14 mouse cellular contexts compared by ENCODE assay signal in the genomic region with DNA sequence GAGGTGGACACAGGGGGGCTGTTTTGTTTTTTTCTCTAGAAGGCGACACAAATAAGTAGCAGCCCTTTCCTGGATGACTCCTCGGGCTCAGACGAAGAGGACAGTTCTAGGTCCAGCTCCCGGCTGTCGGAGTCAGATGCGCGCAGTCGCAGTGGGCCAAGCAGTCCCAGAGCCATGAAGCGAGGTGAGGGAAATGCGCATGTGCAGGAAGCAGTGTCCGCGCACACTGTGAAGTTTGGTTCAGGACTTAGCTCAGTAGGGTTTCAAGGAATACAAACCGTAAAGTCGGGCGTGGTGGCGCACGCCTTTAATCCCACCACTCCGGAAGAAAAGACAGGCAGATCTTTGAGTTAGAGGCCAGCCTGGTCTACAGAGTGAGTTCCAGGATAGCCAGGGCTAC. TPM values are rescaled to one million over a fixed set of nuclear protein-coding genes. Genes with fewer than 3 reads are reported as not detected.
DNase-seq lines count a peak whose midpoint lies in the region; ATAC-seq lines count a peak whose summit lies in the region.
"Had no signal": no experiment of that assay in that cellular context is flagged by ENCODE, and none has a peak within 500 bp of the region (broad histone marks: within the 10 kb centered on the region; RNA-seq: fewer than 3 reads in every experiment).

No protein-coding gene starts in this region.

- intact Hi-C loops in heart, postnatal 36 days (cut with DNase I): no loop called here
- intact Hi-C loops in gastrocnemius, postnatal 14 days (cut with DNase I; ENCODE audit: low total_unique reads): no loop called here

- DNase-seq in heart, postnatal 36 days: no peak
- peak; percentile 93 for DNase-seq in ES-CJ7 (ENCODE audit: low read depth, low spot score)
- peak; percentile 37 for DNase-seq in embryo, embryonic 10.5 days (ENCODE audit: low spot score)
- DNase-seq in gastrocnemius, postnatal 25 days: no peak
- no peak for DNase-seq in gastrocnemius, postnatal 14 days
- DNase-seq: cerebellum, adult 9-10 months had no signal

- no peak for ATAC-seq in heart, embryonic 13.5 days (ENCODE audit: extremely low read depth, insufficient number of reproducible peaks, low FRiP score, low TSS enrichment)
- ATAC-seq in hindbrain, embryonic 16.5 days: no peak
- ATAC-seq in kidney, embryonic 15.5 days (replicated peaks; ENCODE audit: low FRiP score): no peak
- ATAC-seq: intestine, postnatal 0 days had no signal

- no peak overlapping the region for H3K27ac ChIP-seq in heart, embryonic 13.5 days (replicated peaks)
- no peak overlapping the region for H3K27ac ChIP-seq in hindbrain, embryonic 16.5 days (ENCODE audit: low read depth, low read length)
- H3K27ac ChIP-seq in kidney, embryonic 15.5 days: no peak overlapping the region
- H3K27ac ChIP-seq: liver, embryonic 15.5 days; stomach, postnatal 0 days had no signal

- no peaks in the 10 kb centered on the region for H3K27me3 ChIP-seq in heart, embryonic 13.5 days (replicated peaks)
- H3K27me3 ChIP-seq in hindbrain, embryonic 16.5 days (replicated peaks; ENCODE audit: control insufficient read depth, insufficient read depth, low read length): no peaks in the 10 kb centered on the region
- H3K27me3 ChIP-seq in kidney, embryonic 15.5 days: no peaks in the 10 kb centered on the region
- H3K27me3 ChIP-seq: CH12.LX; liver, embryonic 15.5 days had no signal

- peak overlapping the region; percentile 39 for H3K4me2 ChIP-seq in heart, embryonic 13.5 days
- peak overlapping the region; percentile 13; the same call in 1 of the 2 replicates for H3K4me2 ChIP-seq in hindbrain, embryonic 16.5 days (ENCODE audit: low read length)
- no peak overlapping the region for H3K4me2 ChIP-seq in kidney, embryonic 15.5 days
- H3K4me2 ChIP-seq: liver, embryonic 15.5 days had no signal

- WGBS in heart, embryonic 13.5 days: 76% methylated on average over 18 of the region's 18 CpGs
- 81% methylated on average over 18 of the region's 18 CpGs for WGBS in hindbrain, embryonic 16.5 days
- WGBS in kidney, embryonic 15.5 days: 83% methylated on average over 18 of the region's 18 CpGs

- H3K4me1 ChIP-seq in heart, embryonic 13.5 days: no peaks in the 10 kb centered on the region
- H3K4me1 ChIP-seq in hindbrain, embryonic 16.5 days (ENCODE audit: control insufficient read depth, insufficient read depth, low read depth, low read length): no peaks in the 10 kb centered on the region
- peaks cover 30% of the 10 kb centered on the region for H3K4me1 ChIP-seq in kidney, embryonic 15.5 days

- no peaks in the 10 kb centered on the region for H3K9me3 ChIP-seq in heart, embryonic 13.5 days
- no peaks in the 10 kb centered on the region for H3K9me3 ChIP-seq in hindbrain, embryonic 16.5 days (ENCODE audit: control insufficient read depth, low read length)
- H3K9me3 ChIP-seq in kidney, embryonic 15.5 days (replicated peaks): no peaks in the 10 kb centered on the region
- H3K9me3 ChIP-seq: liver, embryonic 15.5 days had no signal

- peak overlapping the region; percentile 9; the same call in 1 of the 2 replicates for H3K4me3 ChIP-seq in heart, embryonic 13.5 days
- H3K4me3 ChIP-seq in hindbrain, embryonic 16.5 days (ENCODE audit: low read length): no peak overlapping the region
- H3K4me3 ChIP-seq in kidney, embryonic 15.5 days (replicated peaks): no peak overlapping the region
- H3K4me3 ChIP-seq: erythroblast, embryonic 14.5 days; liver, embryonic 15.5 days had no signal

- H3K9ac ChIP-seq in heart, embryonic 13.5 days: no peak overlapping the region
- H3K9ac ChIP-seq in hindbrain, embryonic 16.5 days (ENCODE audit: low read depth, low read length): no peak overlapping the region
- H3K9ac ChIP-seq in kidney, embryonic 15.5 days: no peak overlapping the region
- H3K9ac ChIP-seq: liver, embryonic 15.5 days had no signal

- H3K36me3 ChIP-seq in heart, embryonic 13.5 days: no peaks in the 10 kb centered on the region
- H3K36me3 ChIP-seq in hindbrain, embryonic 16.5 days (ENCODE audit: control insufficient read depth, insufficient read depth, low read length): no peaks in the 10 kb centered on the region
- peaks cover 27% of the 10 kb centered on the region for H3K36me3 ChIP-seq in kidney, embryonic 15.5 days
- H3K36me3 ChIP-seq: liver, embryonic 15.5 days had no signal

RNA-seq across cellular contexts. Expression of a gene that starts 54.7 kb away (rescaled TPM):
- 11.9 and 12.2 TPM in 2 replicates for polyA plus RNA-seq in heart, embryonic 13.5 days (2015; fragmentation: Nextera tagmentation; extraction: Ambion mirVana)
- 1 to 10 TPM; 2.6 to 3.9 TPM for total RNA-seq in heart, postnatal 36 days (2021)
- 39.0 and 40.0 TPM in 2 replicates for polyA plus RNA-seq in hindbrain, embryonic 16.5 days (2015; fragmentation: Nextera tagmentation; extraction: Ambion mirVana)
- polyA plus RNA-seq in kidney, embryonic 15.5 days (2015; fragmentation: Nextera tagmentation; extraction: Ambion mirVana): 51.0 and 52.8 TPM in 2 replicates
- 1 to 10 TPM; 3.1 to 3.6 TPM for total RNA-seq in gastrocnemius, postnatal 25 days (2021)
- total RNA-seq in gastrocnemius, postnatal 14 days (2021): 1 to 10 TPM; 3.1 to 3.5 TPM
- polyA plus RNA-seq: erythroblast, embryonic 14.5 days had no signal

RNA-seq across cellular contexts. Expression of a gene that starts 59.9 kb away (rescaled TPM):
- polyA plus RNA-seq in heart, embryonic 13.5 days (2015; fragmentation: Nextera tagmentation; extraction: Ambion mirVana): 2.0 and 2.6 TPM in 2 replicates
- total RNA-seq in heart, postnatal 36 days (2021): 1 to 10 TPM; 2.9 TPM
- 1.2 and 2.1 TPM in 2 replicates for polyA plus RNA-seq in hindbrain, embryonic 16.5 days (2015; fragmentation: Nextera tagmentation; extraction: Ambion mirVana)
- 10.3 and 11.9 TPM in 2 replicates for polyA plus RNA-seq in kidney, embryonic 15.5 days (2015; fragmentation: Nextera tagmentation; extraction: Ambion mirVana)
- 1 to 10 TPM; 2.2 to 2.3 TPM for total RNA-seq in gastrocnemius, postnatal 25 days (2021)
- total RNA-seq in gastrocnemius, postnatal 14 days (2021): 1 to 10 TPM; 3.6 to 3.8 TPM
- polyA plus RNA-seq: erythroblast, embryonic 14.5 days had no signal

Comparison
In these comparisons a context has a peak if more than half of its experiments do, and no peak if none do; other contexts are left out.
1. DNase-seq: peak in ES-CJ7 (single experiment) and embryo, embryonic 10.5 days (single experiment); none in heart, postnatal 36 days (0 of 2), gastrocnemius, postnatal 25 days (single experiment) and gastrocnemius, postnatal 14 days (single experiment).